Mouse (Mus musculus): ENCODE results near the gene Slc46a1. TPM values are rescaled to one million over a fixed set of nuclear protein-coding genes. Genes with fewer than 3 reads are reported as not detected.

Gene Slc46a1
- polyA plus RNA-seq, 1 experiment from 2014 or later, result 22.2 TPM

DNA sequence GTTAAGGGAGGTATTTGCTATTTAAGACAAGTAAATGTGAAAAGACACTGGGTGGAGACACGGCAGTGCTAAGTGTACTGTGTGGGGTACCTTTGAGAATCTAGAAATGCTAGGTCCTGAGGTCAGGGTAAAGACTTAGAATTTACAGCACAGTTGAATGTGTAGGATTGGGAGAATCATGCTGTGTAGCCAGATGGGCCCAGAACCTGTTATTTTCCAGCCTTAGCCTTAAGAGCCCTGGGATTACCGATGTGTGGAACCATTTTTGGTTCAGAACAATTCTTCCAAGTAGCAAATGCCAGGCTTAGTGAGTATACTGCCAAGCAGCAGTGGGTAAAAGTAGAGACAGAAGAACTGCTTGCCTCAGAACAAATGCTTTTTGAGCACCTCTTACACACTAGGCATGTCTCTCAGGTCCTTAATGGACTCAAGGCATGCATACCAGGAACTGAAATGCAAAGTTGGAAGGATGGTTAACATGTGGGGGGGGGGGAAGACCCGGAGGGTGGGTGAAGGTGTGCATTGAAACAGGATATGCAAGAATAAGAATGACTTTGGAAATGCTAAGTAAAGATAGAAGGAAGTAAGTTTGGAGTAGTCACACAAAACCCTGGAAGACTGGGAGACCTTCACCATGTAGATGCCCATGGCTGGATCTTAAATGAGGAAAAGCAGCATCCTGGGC is 47.8 kb downstream of the Slc46a1 start:
- WGBS, result 86% methylated on average over 3 of the region's 3 CpGs
- H3K4me3 ChIP-seq, result peak overlapping the region; percentile 88

DNA sequence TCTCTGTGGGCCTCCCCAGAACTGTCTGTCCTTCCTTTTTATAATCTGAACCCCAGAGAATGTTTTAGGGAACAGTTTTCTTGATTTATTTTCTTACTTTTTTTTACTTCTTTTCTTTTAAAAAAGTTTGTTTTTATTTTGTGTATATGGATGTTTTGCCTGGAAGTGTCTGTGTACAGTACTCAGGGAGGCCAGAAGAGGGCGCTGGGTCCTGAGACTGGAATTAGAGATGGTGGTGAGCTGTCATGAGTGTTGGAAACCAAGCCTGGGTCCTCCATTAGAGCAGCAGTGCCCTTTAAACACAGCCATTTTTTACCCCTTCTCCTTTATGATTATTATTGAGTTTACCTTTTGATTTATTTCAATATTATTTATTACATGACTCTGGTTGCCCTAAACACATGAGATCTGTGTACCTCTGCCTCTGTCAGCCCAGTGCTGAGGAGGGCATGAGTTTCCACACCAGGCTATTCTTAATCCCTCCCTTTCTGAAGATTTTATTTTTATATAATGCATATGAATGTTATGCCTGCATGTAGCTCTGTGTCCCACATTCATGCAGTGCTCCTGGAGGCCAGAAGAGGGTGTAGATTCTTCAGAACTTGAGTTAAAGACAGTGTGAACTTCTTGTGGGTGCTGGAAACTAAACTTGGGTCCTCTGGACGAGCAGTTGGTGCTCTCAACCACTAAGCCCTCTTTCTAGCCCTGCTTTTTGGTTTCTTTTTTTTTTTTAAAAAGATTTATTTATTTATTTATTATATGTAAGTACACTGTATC is 50.2 kb downstream of the Slc46a1 start:
- Histone ChIP-seq H3K9me3 (no peaks in the 10 kb centered on the region), H3K4me1 (replicated peaks) (peaks cover 21% of the 10 kb centered on the region), H3K9ac (no peak overlapping the region), H3K4me3 (no peak overlapping the region), H3K27ac (no peak overlapping the region), H3K36me3 (peaks cover 62% of the 10 kb centered on the region), H3K4me2 (no peak overlapping the region), H3K27me3 (no peaks in the 10 kb centered on the region)
- ATAC-seq (ENCODE audit: low FRiP score), result no peak
- WGBS, result 63% methylated on average over 2 of the region's 2 CpGs

More for the DNA sequence above, 47.8 kb downstream of the Slc46a1 start:
- Histone ChIP-seq H3K27ac (no peak overlapping the region), H3K4me1 (replicated peaks) (peaks cover 21% of the 10 kb centered on the region), H3K27me3 (no peaks in the 10 kb centered on the region), H3K36me3 (peaks cover 48% of the 10 kb centered on the region), H3K4me2 (peak overlapping the region; percentile 94), H3K9me3 (no peaks in the 10 kb centered on the region), H3K9ac (peak overlapping the region; percentile 97)
- ATAC-seq (ENCODE audit: low FRiP score), result no peak

DNA sequence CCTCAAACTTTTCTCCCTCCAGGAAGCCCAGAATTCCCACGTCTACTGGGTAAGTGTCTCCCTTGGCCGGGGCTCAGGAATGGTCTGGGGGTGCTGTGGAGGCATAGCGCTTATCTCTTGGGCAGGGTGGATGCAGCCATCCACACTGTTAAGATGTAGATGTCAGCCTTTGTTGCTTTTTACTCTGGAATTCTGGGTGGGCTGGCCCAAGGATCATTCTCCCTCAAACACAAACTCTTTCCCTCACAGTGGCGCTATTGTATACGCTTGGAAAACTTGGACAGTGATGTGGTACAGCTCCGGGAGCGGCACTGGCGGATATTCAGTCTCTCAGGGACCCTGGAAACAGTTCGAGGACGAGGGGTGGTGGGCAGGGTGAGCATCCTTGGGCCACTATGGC is 53.4 kb downstream of the Slc46a1 start:
- Histone ChIP-seq H3K27ac (no peak overlapping the region), H3K9ac (0 out of 2 replicates have a peak overlapping the region, but pooled peaks have one; percentile 5)
- 92% methylated on average over 10 of the region's 10 CpGs for WGBS

More for the DNA sequence above, 53.4 kb downstream of the Slc46a1 start:
- Histone ChIP-seq H3K36me3 (peaks cover 94% of the 10 kb centered on the region), H3K27me3 (no peaks in the 10 kb centered on the region), H3K4me2 (no peak overlapping the region), H3K4me1 (replicated peaks) (peaks cover 1% of the 10 kb centered on the region), H3K4me3 (no peak overlapping the region), H3K9me3 (no peaks in the 10 kb centered on the region)
- ATAC-seq (ENCODE audit: low FRiP score), result no peak

Other genes with a start within 250 kb of the Slc46a1 start
- 87.1 and 87.8 TPM in 2 replicates for gene Sdf2, start 220.0 kb upstream of the Slc46a1 start, polyA plus RNA-seq (2015; fragmentation: Nextera tagmentation; extraction: Ambion mirVana)
- 29.9 and 30.1 TPM in 2 replicates for gene Supt6, start 219.7 kb upstream of the Slc46a1 start, polyA plus RNA-seq (2015; fragmentation: Nextera tagmentation; extraction: Ambion mirVana)
- gene 2610507B11Rik, start 203.9 kb upstream of the Slc46a1 start, polyA plus RNA-seq (2015; fragmentation: Nextera tagmentation; extraction: Ambion mirVana), result 64.9 and 67.2 TPM in 2 replicates
- 0.19 and 0.49 TPM in 2 replicates for gene BC030499, start 174.9 kb upstream of the Slc46a1 start, polyA plus RNA-seq (2015; fragmentation: Nextera tagmentation; extraction: Ambion mirVana)
- 9.9 and 10.2 TPM in 2 replicates for gene Spag5, start 164.2 kb upstream of the Slc46a1 start, polyA plus RNA-seq (2015; fragmentation: Nextera tagmentation; extraction: Ambion mirVana)
- gene Aldoc, start 142.7 kb upstream of the Slc46a1 start, polyA plus RNA-seq (2015; fragmentation: Nextera tagmentation; extraction: Ambion mirVana), result 144 and 175 TPM in 2 replicates
- gene Pigs, start 137.3 kb upstream of the Slc46a1 start, polyA plus RNA-seq (2015; fragmentation: Nextera tagmentation; extraction: Ambion mirVana), result 75.0 and 78.2 TPM in 2 replicates
- gene Unc119, start 122.2 kb upstream of the Slc46a1 start, polyA plus RNA-seq (2015; fragmentation: Nextera tagmentation; extraction: Ambion mirVana), result 75.1 and 76.7 TPM in 2 replicates
- not detected in 2 replicates for gene Foxn1, start 79.1 kb upstream of the Slc46a1 start, polyA plus RNA-seq (2015; fragmentation: Nextera tagmentation; extraction: Ambion mirVana)
- not detected in 2 replicates for gene Slc13a2, start 43.5 kb upstream of the Slc46a1 start, polyA plus RNA-seq (2015; fragmentation: Nextera tagmentation; extraction: Ambion mirVana)
- 45.0 and 47.2 TPM in 2 replicates for gene Sarm1, start 32.1 kb downstream of the Slc46a1 start, polyA plus RNA-seq (2015; fragmentation: Nextera tagmentation; extraction: Ambion mirVana)
- gene Vtn, start 33.4 kb downstream of the Slc46a1 start, polyA plus RNA-seq (2015; fragmentation: Nextera tagmentation; extraction: Ambion mirVana), result 171 and 184 TPM in 2 replicates
- 0.13 and 0.19 TPM in 2 replicates for gene Sebox, start 37.8 kb downstream of the Slc46a1 start, polyA plus RNA-seq (2015; fragmentation: Nextera tagmentation; extraction: Ambion mirVana)
- 93.6 and 101 TPM in 2 replicates for gene Tmem199, start 46.5 kb downstream of the Slc46a1 start, polyA plus RNA-seq (2015; fragmentation: Nextera tagmentation; extraction: Ambion mirVana)
- gene Poldip2, start 46.5 kb downstream of the Slc46a1 start, polyA plus RNA-seq (2015; fragmentation: Nextera tagmentation; extraction: Ambion mirVana), result 185 and 190 TPM in 2 replicates
- 51.9 and 52.4 TPM in 2 replicates for gene Tnfaip1, start 70.6 kb downstream of the Slc46a1 start, polyA plus RNA-seq (2015; fragmentation: Nextera tagmentation; extraction: Ambion mirVana)
- gene Ift20, start 70.7 kb downstream of the Slc46a1 start, polyA plus RNA-seq (2015; fragmentation: Nextera tagmentation; extraction: Ambion mirVana), result 118 and 124 TPM in 2 replicates
- 28.5 and 30.5 TPM in 2 replicates for gene Tmem97, start 85.1 kb downstream of the Slc46a1 start, polyA plus RNA-seq (2015; fragmentation: Nextera tagmentation; extraction: Ambion mirVana)
- 29.9 and 31.8 TPM in 2 replicates for gene Nlk, start 231.7 kb downstream of the Slc46a1 start, polyA plus RNA-seq (2015; fragmentation: Nextera tagmentation; extraction: Ambion mirVana)

Data from hindbrain, embryonic 13.5 days (tissue).